Mouse (Mus musculus) erythroblast, embryonic 14.5 days (primary cell): ENCODE measurements at regions not wholly inside any gene's neighbourhood (a gene's known extent, or its start where the extent isn't known, plus 50 kb on each side); places are given as distances from the start of the nearest gene placed in this dataset.

Experiments used
- H3K27me3 ChIP-seq: 2 replicates; pipeline ENCODE4 v1.6.1; 2012; ENCODE audit warnings: inconsistent platforms; ENCODE audit not compliant: control insufficient read depth
- H3K36me3 ChIP-seq: 2 replicates; pipeline ENCODE4 v1.6.1; 2012; ENCODE audit warnings: mild to moderate bottlenecking, inconsistent platforms; ENCODE audit not compliant: control insufficient read depth
- H3K4me1 ChIP-seq: 2 replicates; pipeline ENCODE4 v1.6.1; 2012; ENCODE audit warnings: inconsistent platforms; ENCODE audit not compliant: control insufficient read depth
- H3K4me3 ChIP-seq: replicated peaks from 2 replicates; pipeline ENCODE3; 2012; ENCODE audit warnings: moderate library complexity, mild to moderate bottlenecking, inconsistent platforms
- H3K9me3 ChIP-seq: 2 replicates; pipeline ENCODE4 v1.6.1; 2012; ENCODE audit warnings: low read length, inconsistent platforms, mixed read lengths; ENCODE audit not compliant: control insufficient read depth
- GATA1 ChIP-seq: IDR thresholded peaks from 2 replicates; pipeline ENCODE4 v1.6.1; 2012; ENCODE audit warnings: low read length, inconsistent platforms, mixed read lengths
- TAL1 ChIP-seq: IDR thresholded peaks from 3 replicates; pipeline ENCODE4 v1.6.1; 2012; ENCODE audit warnings: low read length, inconsistent platforms, mixed read lengths

DNA sequence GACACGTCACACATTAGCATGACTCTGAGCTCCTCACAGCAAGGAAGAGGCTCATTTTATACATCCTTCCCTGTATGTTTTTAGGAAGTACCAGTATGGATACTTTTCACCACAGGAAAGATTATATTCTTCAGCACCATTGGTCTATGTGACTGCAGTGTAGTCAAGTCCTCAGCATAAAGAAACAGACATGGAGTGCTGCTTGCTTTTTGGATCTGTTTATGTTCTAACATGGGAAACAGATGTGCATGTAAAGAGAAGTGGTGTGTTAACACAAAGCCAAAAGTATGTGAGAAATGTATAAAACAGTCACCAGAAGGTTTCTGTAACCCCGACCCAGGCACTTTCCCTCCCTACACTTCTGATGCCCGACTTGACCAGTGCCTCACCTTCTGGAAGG is 553.3 kb upstream of the Id2 start:
- no peak for TF ChIP-seq TAL1
- TF ChIP-seq GATA1, result no peak
- H3K36me3 ChIP-seq, result no peaks in the 10 kb centered on the region
- H3K4me3 ChIP-seq, result no peak overlapping the region
- H3K9me3 ChIP-seq, result no peaks in the 10 kb centered on the region
- H3K27me3 ChIP-seq, result no peaks in the 10 kb centered on the region
- H3K4me1 ChIP-seq, result no peaks in the 10 kb centered on the region

DNA sequence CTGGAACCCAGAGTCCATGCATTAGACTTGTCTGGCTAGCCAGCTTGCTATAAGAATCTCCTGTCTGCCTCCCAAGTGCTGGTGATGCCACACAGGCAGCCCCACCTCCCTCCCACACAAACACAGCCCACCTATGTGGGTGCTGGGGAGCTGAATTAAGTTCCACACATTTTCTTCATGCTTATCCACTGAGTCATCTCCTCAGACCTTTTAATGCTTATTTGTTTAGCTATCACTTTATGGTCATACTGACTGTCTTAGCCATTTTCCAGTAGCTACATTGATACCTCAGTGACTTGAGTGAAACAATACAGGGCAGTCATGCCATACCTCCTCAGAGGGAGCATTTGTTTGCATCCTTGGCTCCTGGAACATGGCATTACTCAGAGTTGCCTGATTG is 531.1 kb upstream of the Id2 start:
- no peaks in the 10 kb centered on the region for H3K27me3 ChIP-seq
- no peak for TF ChIP-seq TAL1
- TF ChIP-seq GATA1, result no peak
- H3K36me3 ChIP-seq, result no peaks in the 10 kb centered on the region
- H3K4me1 ChIP-seq, result no peaks in the 10 kb centered on the region
- no peaks in the 10 kb centered on the region for H3K9me3 ChIP-seq
- no peak overlapping the region for H3K4me3 ChIP-seq

DNA sequence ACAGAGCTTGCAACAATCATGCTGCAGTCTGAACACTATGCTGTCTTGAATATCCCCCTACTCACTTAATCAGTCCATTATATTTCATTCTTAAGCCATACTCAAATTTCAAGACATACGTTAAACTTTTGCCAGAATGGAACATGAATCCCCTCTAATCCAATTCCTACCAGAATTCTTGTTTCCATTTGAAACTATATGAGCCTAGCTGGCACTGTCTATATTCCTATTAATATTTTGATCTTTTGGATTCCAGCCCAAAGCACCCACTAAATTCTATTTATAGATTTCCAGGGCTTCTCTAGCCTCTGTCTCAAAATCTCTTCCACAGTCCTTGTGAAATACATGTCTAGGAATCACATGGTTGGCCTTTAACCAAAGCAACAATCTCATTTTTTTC is 528.9 kb upstream of the Id2 start:
- no peaks in the 10 kb centered on the region for H3K9me3 ChIP-seq
- H3K27me3 ChIP-seq, result no peaks in the 10 kb centered on the region
- H3K36me3 ChIP-seq, result no peaks in the 10 kb centered on the region
- no peaks in the 10 kb centered on the region for H3K4me1 ChIP-seq
- H3K4me3 ChIP-seq, result no peak overlapping the region
- no peak for TF ChIP-seq TAL1
- TF ChIP-seq GATA1, result no peak

DNA sequence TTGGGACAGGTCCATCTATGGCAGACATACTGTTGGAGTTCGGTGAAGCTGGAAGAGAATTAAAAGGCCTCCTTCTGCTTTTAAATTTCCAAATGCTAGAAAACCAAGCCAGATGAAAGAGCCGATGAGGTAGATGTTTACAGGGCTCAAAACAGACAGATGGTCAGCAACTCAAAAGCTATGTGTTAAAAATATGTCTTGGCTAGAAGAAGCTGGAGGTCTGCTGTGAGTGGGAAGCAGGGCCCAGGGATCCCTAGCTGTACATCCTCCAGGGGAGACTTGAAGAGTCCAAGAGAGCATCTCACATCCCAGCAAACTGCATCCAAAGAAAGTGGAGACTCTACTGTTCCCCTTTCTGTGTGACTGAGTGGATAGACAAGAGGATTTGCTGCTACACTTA is 526.5 kb upstream of the Id2 start:
- TF ChIP-seq TAL1 (no peak), GATA1 (no peak)
- no peaks in the 10 kb centered on the region for H3K9me3 ChIP-seq
- H3K4me3 ChIP-seq, result no peak overlapping the region
- no peaks in the 10 kb centered on the region for H3K27me3 ChIP-seq
- H3K36me3 ChIP-seq, result no peaks in the 10 kb centered on the region
- H3K4me1 ChIP-seq, result no peaks in the 10 kb centered on the region

DNA sequence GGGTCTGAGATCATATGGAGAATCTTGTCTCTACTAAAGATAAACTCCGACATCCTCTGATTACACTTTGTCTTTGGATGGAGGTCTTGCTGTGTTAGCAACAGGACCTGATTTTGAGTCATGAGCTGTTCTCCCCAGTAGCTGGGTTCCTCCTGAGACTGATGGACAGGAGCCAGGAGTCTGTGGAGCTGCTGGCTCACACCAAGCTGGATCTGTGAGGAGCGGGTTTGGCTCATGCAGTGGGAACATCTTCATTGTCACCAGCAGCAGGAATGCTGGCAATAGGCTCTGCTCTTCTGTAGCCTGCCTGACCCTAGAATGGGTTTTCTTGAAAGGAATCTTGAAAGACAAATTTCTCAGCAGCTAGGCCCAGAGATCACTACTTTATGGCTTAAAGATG is 524.2 kb upstream of the Id2 start:
- Histone ChIP-seq H3K4me3 (no peak overlapping the region), H3K9me3 (no peaks in the 10 kb centered on the region), H3K27me3 (no peaks in the 10 kb centered on the region), H3K4me1 (no peaks in the 10 kb centered on the region), H3K36me3 (no peaks in the 10 kb centered on the region)
- no peak for TF ChIP-seq TAL1
- no peak for TF ChIP-seq GATA1

DNA sequence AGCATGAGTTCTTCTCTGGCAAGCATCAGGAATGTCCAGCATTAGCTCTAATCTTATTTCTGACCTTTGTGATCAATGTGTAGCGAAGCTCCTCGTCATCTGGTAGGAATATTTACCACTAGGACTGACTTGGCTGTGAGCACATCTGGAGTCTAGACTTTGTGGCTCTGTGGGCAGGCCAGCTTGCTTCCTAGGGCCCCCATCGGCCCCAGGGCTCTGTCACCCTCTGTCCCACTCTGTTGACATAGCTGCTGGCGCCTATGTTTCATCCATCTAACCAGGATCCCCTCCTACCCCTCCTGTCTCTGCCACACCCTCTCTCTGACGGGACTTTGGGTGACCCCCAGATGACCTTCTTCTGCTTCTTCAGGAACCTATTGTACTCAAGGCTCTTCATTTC is 520.6 kb upstream of the Id2 start:
- Histone ChIP-seq H3K27me3 (no peaks in the 10 kb centered on the region), H3K4me3 (no peak overlapping the region), H3K9me3 (no peaks in the 10 kb centered on the region), H3K36me3 (no peaks in the 10 kb centered on the region), H3K4me1 (no peaks in the 10 kb centered on the region)
- TF ChIP-seq TAL1, result no peak
- no peak for TF ChIP-seq GATA1

DNA sequence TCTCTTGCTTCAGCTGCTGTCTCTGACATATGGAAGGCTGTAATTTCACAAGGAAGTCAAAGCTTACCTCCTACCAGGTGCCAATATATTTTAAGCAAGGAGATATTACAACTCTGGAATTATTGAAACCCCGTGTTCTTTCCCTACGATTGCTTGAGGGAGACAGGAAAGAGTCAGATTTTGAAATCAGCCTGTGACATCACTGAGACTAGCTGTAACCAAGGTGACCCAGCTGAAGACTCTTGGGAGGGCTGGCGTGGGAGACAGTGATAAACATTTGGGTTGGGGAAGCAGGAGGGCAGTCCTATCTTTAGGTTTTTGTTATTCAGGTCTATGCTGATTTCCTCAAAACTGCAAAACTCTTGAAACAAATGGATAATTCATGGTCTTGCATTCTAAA is 518.4 kb upstream of the Id2 start:
- H3K4me3 ChIP-seq, result no peak overlapping the region
- TF ChIP-seq TAL1 (no peak), GATA1 (no peak)
- H3K27me3 ChIP-seq, result no peaks in the 10 kb centered on the region
- H3K9me3 ChIP-seq, result no peaks in the 10 kb centered on the region
- no peaks in the 10 kb centered on the region for H3K36me3 ChIP-seq
- H3K4me1 ChIP-seq, result no peaks in the 10 kb centered on the region

DNA sequence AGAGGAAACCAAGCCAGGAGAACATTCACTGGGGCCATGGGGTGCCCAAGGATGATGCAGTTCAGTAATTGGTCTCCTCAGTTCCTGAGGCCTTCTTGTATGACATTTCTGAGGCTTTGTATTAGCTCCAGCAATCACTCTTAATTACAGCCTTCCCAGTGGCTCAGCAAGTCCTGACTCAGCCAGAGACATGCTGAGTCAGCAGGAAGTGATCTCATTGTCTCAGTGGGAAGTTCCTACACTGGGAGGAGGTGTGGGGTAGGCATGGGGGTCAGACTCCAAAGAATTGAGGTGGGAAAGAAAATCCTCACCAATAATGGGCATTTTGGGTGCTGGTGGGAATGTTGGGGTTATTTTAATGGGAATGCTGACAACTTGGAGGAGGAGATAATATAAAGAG is 516.5 kb upstream of the Id2 start:
- Histone ChIP-seq H3K27me3 (no peaks in the 10 kb centered on the region), H3K9me3 (no peaks in the 10 kb centered on the region), H3K4me3 (no peak overlapping the region), H3K36me3 (no peaks in the 10 kb centered on the region), H3K4me1 (no peaks in the 10 kb centered on the region)
- TF ChIP-seq GATA1 (no peak), TAL1 (no peak)

DNA sequence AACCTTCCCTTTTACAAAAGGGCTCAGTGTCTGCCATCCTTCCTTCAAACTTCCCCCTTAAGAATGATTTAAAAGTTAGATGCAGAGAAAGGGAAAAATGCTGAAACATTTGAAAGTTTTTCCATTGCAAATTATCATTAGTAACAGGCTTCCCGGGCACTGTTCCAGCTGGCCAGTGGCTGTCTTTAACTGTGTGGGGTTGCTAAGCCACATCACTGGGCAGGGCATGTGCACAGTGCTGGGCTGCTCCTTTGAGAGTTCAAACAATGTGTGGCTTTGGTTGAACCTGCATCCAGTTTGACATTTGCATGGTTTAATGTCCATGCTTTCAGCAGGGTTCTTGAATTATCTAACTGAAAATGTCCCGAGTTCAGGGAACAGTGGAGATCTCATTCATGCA is 512.1 kb upstream of the Id2 start:
- Histone ChIP-seq H3K4me1 (no peaks in the 10 kb centered on the region), H3K9me3 (no peaks in the 10 kb centered on the region), H3K36me3 (no peaks in the 10 kb centered on the region), H3K4me3 (no peak overlapping the region), H3K27me3 (no peaks in the 10 kb centered on the region)
- TF ChIP-seq GATA1 (no peak), TAL1 (no peak)

DNA sequence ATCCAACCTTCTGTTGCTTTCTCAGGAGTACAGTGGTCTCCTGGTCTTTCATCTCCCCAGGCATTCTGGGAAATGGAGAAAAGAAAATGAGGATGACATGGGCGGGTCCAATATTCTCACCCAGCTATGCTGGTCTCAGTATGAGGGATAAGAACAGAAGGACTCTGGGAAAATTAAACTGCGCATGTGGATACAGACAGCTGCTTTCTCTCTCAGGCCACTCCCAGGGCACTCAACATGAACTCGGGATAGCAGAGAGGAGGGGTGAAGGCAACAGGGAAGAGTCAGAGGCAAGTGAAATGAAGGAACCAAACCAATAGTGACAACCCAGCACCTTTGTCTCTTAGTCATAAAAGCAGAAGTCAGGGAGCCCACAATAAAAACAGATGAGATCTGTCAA is 508.5 kb upstream of the Id2 start:
- TF ChIP-seq TAL1, result no peak
- no peak for TF ChIP-seq GATA1
- H3K36me3 ChIP-seq, result no peaks in the 10 kb centered on the region
- no peak overlapping the region for H3K4me3 ChIP-seq
- H3K27me3 ChIP-seq, result no peaks in the 10 kb centered on the region
- no peaks in the 10 kb centered on the region for H3K4me1 ChIP-seq
- no peaks in the 10 kb centered on the region for H3K9me3 ChIP-seq

DNA sequence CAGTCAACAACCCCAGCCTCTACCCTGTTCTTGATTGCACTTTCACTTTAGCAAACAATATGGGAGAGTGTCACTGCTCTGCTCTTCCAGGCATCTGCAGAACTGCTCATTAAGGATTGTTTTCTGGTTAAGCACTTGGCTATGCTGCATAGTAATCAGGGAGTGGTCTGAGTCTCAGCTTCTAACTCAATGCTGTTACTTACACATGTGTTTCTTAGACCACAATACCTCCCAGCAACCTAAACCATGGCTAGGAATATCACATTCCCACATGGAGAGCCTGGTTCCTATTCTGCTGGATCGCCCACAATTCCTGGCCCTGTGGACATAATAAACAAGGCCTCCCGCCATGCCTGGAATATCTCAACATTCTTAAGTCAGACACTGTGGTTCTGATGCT is 493.3 kb upstream of the Id2 start:
- Histone ChIP-seq H3K9me3 (peaks cover 9% of the 10 kb centered on the region), H3K4me1 (no peaks in the 10 kb centered on the region), H3K27me3 (no peaks in the 10 kb centered on the region), H3K36me3 (no peaks in the 10 kb centered on the region), H3K4me3 (no peak overlapping the region)
- no peak for TF ChIP-seq TAL1
- no peak for TF ChIP-seq GATA1
